Mouse (Mus musculus) hindbrain, embryonic 13.5 days (tissue): ENCODE results near the gene Snx29. TPM values are rescaled to one million over a fixed set of nuclear protein-coding genes. Genes with fewer than 3 reads are reported as not detected.

Experiments
- ATAC-seq: fragments of 200-750 bp; cut with Nextera tagmentation; 2 replicates; pipeline ENCODE4 v1.8.0; 2017; ENCODE audit warnings: moderate TSS enrichment; ENCODE audit not compliant: low FRiP score
- H3K27ac ChIP-seq: fragments of 300-500 bp; sonication (generic); 2 replicates; pipeline ENCODE4 v1.5.1; 2015; ENCODE audit warnings: inconsistent platforms, mild to moderate bottlenecking, moderate library complexity
- H3K27me3 ChIP-seq: fragments of 300-500 bp; sonication (generic); 2 replicates; pipeline ENCODE4 v1.6.1; 2015; ENCODE audit warnings: mild to moderate bottlenecking, inconsistent platforms
- H3K36me3 ChIP-seq: fragments of 300-500 bp; sonication (generic); 2 replicates; pipeline ENCODE4 v1.6.1; 2015; ENCODE audit warnings: mild to moderate bottlenecking, inconsistent platforms
- H3K4me1 ChIP-seq: fragments of 300-500 bp; sonication (generic); replicated peaks from 2 replicates; pipeline ENCODE4 v1.6.1; 2015; ENCODE audit warnings: inconsistent platforms
- H3K4me2 ChIP-seq: fragments of 300-500 bp; sonication (generic); 2 replicates; pipeline ENCODE4 v1.6.1; 2015; ENCODE audit warnings: inconsistent platforms, mild to moderate bottlenecking, moderate library complexity
- H3K4me3 ChIP-seq: fragments of 300-500 bp; sonication (generic); 2 replicates; pipeline ENCODE4 v1.5.1; 2015; ENCODE audit warnings: mild to moderate bottlenecking, inconsistent platforms
- H3K9ac ChIP-seq: fragments of 300-500 bp; sonication (generic); 2 replicates; pipeline ENCODE4 v1.6.1; 2015; ENCODE audit warnings: mild to moderate bottlenecking, inconsistent platforms
- H3K9me3 ChIP-seq: fragments of 300-500 bp; sonication (generic); 2 replicates; pipeline ENCODE4 v1.6.1; 2016; ENCODE audit warnings: inconsistent platforms
- WGBS: fragments of 180-500 bp; shearing (Covaris S2); methylation state at CpG from one replicate; pipeline ENCODE4 v1.1.7; 2015; 5-methylcytosine and 5-hydroxymethylcytosine counted together
- polyA plus RNA-seq: library from polyadenylated mRNA; unstranded; fragments of >200 nt; fragmentation: Nextera tagmentation; extraction: Ambion mirVana; gene quantifications from 2 replicates; pipeline ENCODE4 v1.2.1, GENCODE M21; 2015

Snx29 gene
- polyA plus RNA-seq, 1 experiment from 2014 or later, result 22.7 TPM

- no peaks in the 10 kb centered on the region for H3K36me3 ChIP-seq
- no peaks in the 10 kb centered on the region for H3K27me3 ChIP-seq
- H3K27ac ChIP-seq, result no peak overlapping the region
- H3K4me2 ChIP-seq, result no peak overlapping the region
- 63% methylated on average over 6 of the region's 6 CpGs for WGBS
- H3K9ac ChIP-seq, result no peak overlapping the region
- no peaks in the 10 kb centered on the region for H3K9me3 ChIP-seq
- H3K4me1 ChIP-seq, result peaks cover 15% of the 10 kb centered on the region; the same call in 1 of the 2 replicates
- peak; percentile 50 for ATAC-seq
- H3K4me3 ChIP-seq, result no peak overlapping the region
Measured at GRCm38 (mm10) chr16:11670971-11671310, 348.2 kb downstream of the Snx29 start.

GRCm38 (mm10) chr16:11676006-11676405 is 353.3 kb downstream of the Snx29 start:
- no peak for ATAC-seq
- Histone ChIP-seq H3K4me2 (no peak overlapping the region), H3K27me3 (no peaks in the 10 kb centered on the region), H3K4me1 (peaks cover 5% of the 10 kb centered on the region; the same call in 1 of the 2 replicates), H3K4me3 (no peak overlapping the region), H3K9me3 (no peaks in the 10 kb centered on the region), H3K27ac (no peak overlapping the region), H3K9ac (no peak overlapping the region), H3K36me3 (peaks cover 5% of the 10 kb centered on the region)
- WGBS, result 39% methylated on average over 4 of the region's 4 CpGs

GRCm38 (mm10) chr16:11685264-11685663 is 362.6 kb downstream of the Snx29 start:
- no peaks in the 10 kb centered on the region for H3K36me3 ChIP-seq
- no peaks in the 10 kb centered on the region for H3K27me3 ChIP-seq
- H3K27ac ChIP-seq, result no peak overlapping the region
- H3K4me1 ChIP-seq, result no peaks in the 10 kb centered on the region
- no peaks in the 10 kb centered on the region for H3K9me3 ChIP-seq
- 93% methylated on average over 9 of the region's 9 CpGs for WGBS
- no peak overlapping the region for H3K4me3 ChIP-seq
- no peak for ATAC-seq
- no peak overlapping the region for H3K4me2 ChIP-seq
- no peak overlapping the region for H3K9ac ChIP-seq

- Histone ChIP-seq H3K4me1 (peaks cover 3% of the 10 kb centered on the region; the same call in 1 of the 2 replicates), H3K27me3 (no peaks in the 10 kb centered on the region), H3K4me2 (no peak overlapping the region), H3K9me3 (no peaks in the 10 kb centered on the region), H3K4me3 (no peak overlapping the region), H3K27ac (no peak overlapping the region), H3K36me3 (no peaks in the 10 kb centered on the region), H3K9ac (no peak overlapping the region)
- ATAC-seq, result no peak
- 83% methylated on average over 3 of the region's 3 CpGs for WGBS
Measured at GRCm38 (mm10) chr16:11685735-11686340, 363.1 kb downstream of the Snx29 start.

- Histone ChIP-seq H3K4me2 (no peak overlapping the region), H3K9me3 (no peaks in the 10 kb centered on the region), H3K27ac (no peak overlapping the region), H3K27me3 (no peaks in the 10 kb centered on the region), H3K36me3 (no peaks in the 10 kb centered on the region), H3K4me3 (no peak overlapping the region), H3K9ac (no peak overlapping the region), H3K4me1 (peaks cover 20% of the 10 kb centered on the region)
- no peak for ATAC-seq
Measured at GRCm38 (mm10) chr16:11687836-11688235, 365.1 kb downstream of the Snx29 start.

- Histone ChIP-seq H3K4me1 (peaks cover 26% of the 10 kb centered on the region), H3K4me2 (no peak overlapping the region), H3K36me3 (no peaks in the 10 kb centered on the region), H3K27ac (no peak overlapping the region), H3K27me3 (no peaks in the 10 kb centered on the region), H3K9ac (no peak overlapping the region), H3K9me3 (no peaks in the 10 kb centered on the region), H3K4me3 (no peak overlapping the region)
- 67% methylated on average over 4 of the region's 4 CpGs for WGBS
- ATAC-seq, result no peak
Measured at GRCm38 (mm10) chr16:11688281-11689005, 365.7 kb downstream of the Snx29 start.

GRCm38 (mm10) chr16:11690097-11690496 is 367.4 kb downstream of the Snx29 start:
- Histone ChIP-seq H3K36me3 (no peaks in the 10 kb centered on the region), H3K4me2 (no peak overlapping the region), H3K9ac (no peak overlapping the region), H3K9me3 (no peaks in the 10 kb centered on the region), H3K27ac (no peak overlapping the region), H3K4me3 (no peak overlapping the region), H3K4me1 (peaks cover 37% of the 10 kb centered on the region), H3K27me3 (no peaks in the 10 kb centered on the region)
- WGBS, result 89% methylated on average over 8 of the region's 8 CpGs
- no peak for ATAC-seq

- peaks cover 37% of the 10 kb centered on the region for H3K4me1 ChIP-seq
- H3K27me3 ChIP-seq, result no peaks in the 10 kb centered on the region
- 64% methylated on average over 4 of the region's 4 CpGs for WGBS
- H3K9ac ChIP-seq, result no peak overlapping the region
- H3K4me3 ChIP-seq, result no peak overlapping the region
- no peak for ATAC-seq
- no peak overlapping the region; the same call in 1 of the 2 replicates for H3K27ac ChIP-seq
- H3K36me3 ChIP-seq, result no peaks in the 10 kb centered on the region
- H3K9me3 ChIP-seq, result no peaks in the 10 kb centered on the region
- H3K4me2 ChIP-seq, result no peak overlapping the region
Measured at GRCm38 (mm10) chr16:11690756-11691155, 368.0 kb downstream of the Snx29 start.

GRCm38 (mm10) chr16:11691487-11692200 is 368.9 kb downstream of the Snx29 start:
- H3K4me3 ChIP-seq, result no peak overlapping the region
- H3K27ac ChIP-seq, result no peak overlapping the region
- 0 out of 2 replicates have a peak overlapping the region, but pooled peaks have one; percentile 2 for H3K9ac ChIP-seq
- H3K4me1 ChIP-seq, result peaks cover 37% of the 10 kb centered on the region
- H3K36me3 ChIP-seq, result no peaks in the 10 kb centered on the region
- H3K4me2 ChIP-seq, result no peak overlapping the region
- no peaks in the 10 kb centered on the region for H3K27me3 ChIP-seq
- WGBS, result 67% methylated on average over 9 of the region's 9 CpGs
- 0 out of 2 replicates have a peak, but pooled peaks have one; percentile 26 for ATAC-seq
- no peaks in the 10 kb centered on the region for H3K9me3 ChIP-seq

- Histone ChIP-seq H3K27me3 (no peaks in the 10 kb centered on the region), H3K9me3 (no peaks in the 10 kb centered on the region), H3K4me1 (peaks cover 37% of the 10 kb centered on the region), H3K4me3 (no peak overlapping the region), H3K4me2 (no peak overlapping the region), H3K9ac (no peak overlapping the region), H3K27ac (no peak overlapping the region), H3K36me3 (no peaks in the 10 kb centered on the region)
- 65% methylated on average over 5 of the region's 5 CpGs for WGBS
- ATAC-seq, result no peak
Measured at GRCm38 (mm10) chr16:11692744-11693143, 370.0 kb downstream of the Snx29 start.

GRCm38 (mm10) chr16:11694386-11694785 is 371.7 kb downstream of the Snx29 start:
- Histone ChIP-seq H3K36me3 (no peaks in the 10 kb centered on the region; the same call in 1 of the 2 replicates), H3K27ac (no peak overlapping the region), H3K9ac (no peak overlapping the region), H3K9me3 (no peaks in the 10 kb centered on the region), H3K4me1 (peaks cover 37% of the 10 kb centered on the region), H3K4me3 (no peak overlapping the region), H3K4me2 (no peak overlapping the region), H3K27me3 (no peaks in the 10 kb centered on the region)
- ATAC-seq, result no peak
- whole genome bisulfite sequencing, result 64% methylated on average over 4 of the region's 4 CpGs

GRCm38 (mm10) chr16:11696767-11697166 is 374.1 kb downstream of the Snx29 start:
- ATAC-seq, result no peak
- H3K4me1 ChIP-seq, result peaks cover 25% of the 10 kb centered on the region
- WGBS, result 85% methylated on average over 3 of the region's 3 CpGs
- no peaks in the 10 kb centered on the region; the same call in 1 of the 2 replicates for H3K36me3 ChIP-seq
- H3K9me3 ChIP-seq, result no peaks in the 10 kb centered on the region
- no peak overlapping the region for H3K4me2 ChIP-seq
- no peak overlapping the region for H3K4me3 ChIP-seq
- no peaks in the 10 kb centered on the region for H3K27me3 ChIP-seq
- H3K27ac ChIP-seq, result no peak overlapping the region
- no peak overlapping the region for H3K9ac ChIP-seq
